Mouse (Mus musculus) brain, embryonic 14.5 days (tissue): ENCODE measurements at regions not wholly inside any gene's neighbourhood (a gene's known extent, or its start where the extent isn't known, plus 50 kb on each side); places are given as distances from the start of the nearest gene placed in this dataset.
A peak's percentile ranks its signal among the peaks of the same experiment; 100 is the strongest.
"Not testable (repeated sequence)": the region's sequence is repeated elsewhere in the genome, so short reads cannot be mapped to it uniquely, and the experiment has no call there.

Experiments
- DNase-seq: peaks from one replicate; pipeline ENCODE4 v3.0.0-alpha.2; 2011; ENCODE audit warnings: low read depth
- CTCF ChIP-seq: fragments of 200-500 bp; IDR thresholded peaks from 2 replicates; pipeline ENCODE4 v1.5.1; 2012; ENCODE audit warnings: inconsistent platforms, mild to moderate bottlenecking, moderate library complexity, borderline replicate concordance; ENCODE audit not compliant: insufficient read depth, insufficient read length; ENCODE audit errors: extremely low read depth
- POLR2A ChIP-seq: fragments of 200-500 bp; IDR thresholded peaks from 2 replicates; pipeline ENCODE4 v1.6.1; 2012; ENCODE audit warnings: mild to moderate bottlenecking, inconsistent platforms, borderline replicate concordance; ENCODE audit not compliant: poor library complexity, insufficient read depth, insufficient read length, severe bottlenecking; ENCODE audit errors: extremely low read depth

DNA sequence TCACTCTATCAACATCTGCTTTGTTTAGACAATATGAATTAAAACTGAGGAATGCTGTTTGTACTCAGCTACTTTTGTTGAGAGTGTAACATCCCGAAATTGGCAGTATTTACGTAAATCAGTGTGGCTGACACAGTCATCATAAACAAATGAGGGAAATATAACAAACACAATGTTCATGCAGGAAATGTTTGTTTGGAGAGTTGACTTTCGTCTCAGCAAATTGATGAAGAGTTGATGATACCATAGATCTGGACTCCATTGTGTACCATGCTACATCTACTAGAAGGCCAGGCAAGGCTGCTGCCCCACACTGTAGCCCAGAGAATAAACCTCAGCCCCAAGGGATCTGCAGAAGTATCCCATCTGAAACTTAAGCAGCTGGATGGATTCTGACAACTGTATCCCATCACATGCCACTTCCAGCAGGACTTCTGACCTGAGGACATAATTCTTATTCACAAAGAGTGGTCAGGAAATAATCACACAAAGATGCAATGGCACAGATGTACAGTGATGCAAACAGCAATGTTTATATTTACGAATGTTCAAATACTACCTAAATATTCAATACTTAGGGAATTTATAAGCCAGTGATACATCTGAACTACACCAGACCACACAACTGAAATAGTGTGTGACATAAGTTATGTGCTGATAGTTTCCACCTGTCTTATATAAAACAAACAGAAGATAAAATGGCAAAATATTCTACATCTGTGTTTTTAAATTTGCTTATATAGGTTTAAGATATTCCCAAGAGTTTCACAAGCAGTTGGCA lies 51.3 kb downstream of the Gm21897 start:
- TF ChIP-seq CTCF, result no peak
- TF ChIP-seq POLR2A, result no peak
- no peak for DNase-seq

DNA sequence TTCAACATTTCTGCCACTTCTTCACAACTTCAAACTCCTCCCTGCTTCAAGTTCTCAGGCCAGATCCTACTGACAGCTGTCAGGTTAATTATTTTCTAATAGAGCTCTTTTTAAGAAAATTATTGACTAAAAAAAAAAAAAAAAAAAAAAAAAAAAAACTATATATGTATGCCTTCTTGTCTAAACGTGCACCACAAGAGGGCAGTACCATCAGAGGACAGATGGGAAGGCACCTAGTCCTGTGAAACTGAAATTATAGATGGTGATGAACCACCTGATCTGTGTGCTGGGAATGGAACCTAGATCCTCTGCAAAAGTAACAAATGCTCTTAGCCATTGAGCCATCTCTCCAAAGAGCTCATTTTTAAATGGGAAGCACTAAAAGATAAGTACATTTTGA lies 55.6 kb downstream of the Gm21897 start:
- no peak for DNase-seq
- TF ChIP-seq POLR2A (no peak), CTCF (no peak)

DNA sequence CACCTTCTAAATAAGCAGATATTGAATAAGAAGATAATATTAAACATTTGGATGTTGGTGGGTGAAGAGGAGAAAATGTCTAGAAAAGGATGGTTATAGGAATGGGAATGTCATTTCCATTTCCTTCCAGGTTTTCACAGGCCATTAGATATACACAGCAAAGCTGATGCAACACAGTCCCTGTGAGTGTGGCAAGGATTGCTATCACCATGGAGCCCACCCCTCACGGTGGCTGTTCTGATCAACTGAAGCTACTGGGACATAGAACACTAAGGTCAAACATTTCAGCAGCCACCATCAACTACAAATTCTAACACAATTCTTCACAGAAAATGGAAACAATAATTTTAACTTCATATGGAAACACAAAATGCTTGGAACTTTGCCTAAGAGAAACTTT lies 56.7 kb downstream of the Gm21897 start:
- no peak for DNase-seq
- TF ChIP-seq CTCF (no peak), POLR2A (no peak)

DNA sequence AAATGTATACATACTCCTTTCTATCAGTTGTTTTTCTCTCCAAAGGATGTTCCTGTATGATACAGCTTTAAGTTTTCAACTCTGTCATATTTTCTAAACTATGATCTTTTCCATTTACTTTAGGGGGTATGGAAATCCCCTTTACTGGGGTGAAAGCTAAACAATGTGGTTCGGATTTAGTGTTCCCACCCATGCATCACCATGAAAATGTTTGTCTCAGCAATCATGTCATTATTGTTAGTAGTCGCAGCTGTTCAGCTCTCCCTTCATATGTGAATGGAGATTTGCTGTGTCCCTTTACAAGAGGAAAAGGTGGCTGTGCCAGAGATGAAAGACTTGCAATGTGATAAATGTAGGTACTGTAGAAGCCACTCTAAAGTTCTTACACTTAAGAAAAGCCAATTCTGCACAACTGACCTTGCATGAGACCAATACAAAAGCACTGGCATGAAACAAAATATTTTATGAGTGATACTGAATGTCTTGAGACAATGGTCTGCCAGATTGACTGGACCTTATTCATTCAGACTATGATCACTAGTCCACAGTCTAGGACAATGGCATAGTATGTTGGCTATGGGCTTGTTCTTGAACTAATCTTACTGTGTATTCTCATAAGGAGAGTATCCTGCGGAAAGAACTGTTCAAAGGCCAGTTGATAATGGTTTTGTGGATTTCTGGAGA lies 68.4 kb downstream of the Gm21897 start:
- no peak for TF ChIP-seq CTCF
- no peak for TF ChIP-seq POLR2A
- DNase-seq, result no peak

DNA sequence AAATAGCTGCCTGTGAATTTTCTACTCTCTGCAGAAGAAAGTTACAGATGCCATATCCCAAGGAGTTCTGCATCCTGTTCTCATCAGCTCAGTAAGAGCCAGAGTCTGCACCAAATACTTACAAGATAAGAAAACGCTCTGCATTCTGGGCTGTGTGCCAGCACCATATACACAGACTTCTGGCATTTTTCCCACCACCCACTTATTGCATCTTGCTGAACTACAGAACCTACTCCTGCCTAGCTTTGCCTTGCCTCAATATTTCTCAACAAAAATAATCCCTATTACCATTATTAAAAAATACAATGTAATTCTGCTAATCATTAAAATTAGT lies 69.0 kb downstream of the Gm21897 start:
- no peak for TF ChIP-seq CTCF
- TF ChIP-seq POLR2A, result no peak
- DNase-seq, result peak; percentile 80

DNA sequence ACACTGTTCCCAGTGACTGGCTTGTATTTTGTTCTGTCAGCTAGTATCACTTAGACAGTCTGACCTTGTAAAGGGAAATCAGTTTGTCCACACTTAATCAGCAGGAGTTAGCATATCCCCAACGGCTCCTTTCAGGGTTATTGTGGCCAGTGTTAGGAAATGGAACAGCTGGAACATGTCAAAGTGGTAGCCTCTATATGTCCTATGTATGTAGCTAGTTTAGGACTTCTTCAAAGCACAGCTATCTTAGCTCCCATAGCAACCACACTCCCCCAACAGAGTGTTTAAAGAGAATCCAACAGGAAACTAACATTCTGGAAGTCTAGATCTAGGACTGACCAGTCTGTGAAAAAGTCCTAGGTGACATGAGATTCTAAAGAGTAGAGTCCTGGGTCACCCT lies 72.6 kb downstream of the Gm21897 start:
- no peak for DNase-seq
- no peak for TF ChIP-seq POLR2A
- TF ChIP-seq CTCF, result no peak

DNA sequence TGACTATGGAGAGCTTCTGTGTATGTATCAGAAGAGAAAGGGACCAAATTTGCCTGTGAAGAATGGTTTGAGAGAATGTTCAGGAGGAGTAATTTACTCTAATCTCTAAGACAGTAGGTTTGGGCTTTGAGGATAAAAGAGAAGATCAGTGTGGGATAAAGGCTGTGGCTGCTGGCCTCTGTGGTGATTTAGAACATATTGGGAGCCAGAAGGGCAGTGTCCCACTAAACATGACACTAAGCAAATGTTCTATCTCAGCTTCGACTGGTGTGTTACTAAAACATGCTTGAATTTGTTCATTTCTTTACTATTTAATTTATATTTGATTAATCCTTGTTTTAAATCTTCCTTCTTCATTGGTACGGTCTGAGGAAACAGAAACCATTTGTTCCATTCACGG lies 113.1 kb downstream of the Gm21897 start:
- no peak for DNase-seq
- TF ChIP-seq POLR2A (no peak), CTCF (no peak)

DNA sequence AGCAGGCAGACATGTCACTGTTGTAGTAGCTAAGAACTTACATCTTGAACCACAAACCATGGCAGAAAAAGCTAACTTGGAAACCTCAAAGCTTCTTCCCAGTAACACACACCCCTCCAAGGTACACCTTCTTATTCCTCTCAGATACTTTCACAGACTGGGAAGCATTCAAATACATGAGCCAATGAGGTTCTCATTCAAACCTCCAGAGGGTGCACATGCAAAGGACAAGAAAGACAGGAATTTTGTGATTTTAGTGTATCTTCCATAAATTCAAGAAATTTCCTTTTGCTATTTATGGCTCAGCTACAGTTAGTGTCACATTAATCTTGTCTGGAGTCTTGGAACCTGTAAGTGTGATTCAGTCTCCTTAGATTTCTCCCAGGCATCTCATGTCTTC lies 115.4 kb downstream of the Gm21897 start:
- no peak for DNase-seq
- TF ChIP-seq POLR2A (no peak), CTCF (no peak)

DNA sequence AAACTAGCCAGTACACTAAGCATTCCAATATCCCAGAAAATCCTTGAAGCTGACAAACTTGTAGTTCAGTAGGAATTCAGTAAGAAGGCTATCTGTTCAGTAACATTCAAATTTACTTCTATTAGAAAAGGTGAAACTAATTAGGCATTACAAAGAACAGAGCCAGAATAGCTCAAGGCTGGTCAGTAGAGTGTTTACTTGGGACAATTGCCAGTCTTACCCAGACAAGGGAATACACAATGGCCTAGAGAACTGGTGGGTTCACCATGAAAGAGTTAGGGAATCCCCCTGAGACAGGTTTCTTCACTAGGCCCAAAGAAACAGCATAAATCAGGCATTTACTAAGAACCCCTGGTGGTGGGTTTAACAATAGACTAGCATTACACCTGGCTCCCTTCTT lies 145.6 kb downstream of the Gm21897 start:
- not testable (repeated sequence) for DNase-seq

DNA sequence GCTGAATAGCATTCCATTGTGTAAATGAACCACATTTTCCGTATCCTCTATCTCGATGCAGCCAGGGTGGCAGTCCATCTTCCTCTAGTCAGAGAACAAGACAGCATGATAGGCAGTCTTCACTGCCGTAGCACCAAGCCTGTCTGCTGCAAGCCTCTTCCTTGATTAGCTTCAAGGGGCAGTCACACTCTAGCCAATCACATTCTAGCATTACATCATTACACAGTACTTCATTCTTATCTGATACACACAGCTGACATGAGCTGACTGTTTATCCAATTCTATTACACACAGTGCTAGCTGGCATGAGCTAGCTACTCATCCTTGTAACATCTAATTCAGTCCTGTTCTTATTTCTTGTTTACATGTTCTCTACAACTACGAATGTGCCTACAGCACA lies 156.6 kb downstream of the Gm21897 start:
- TF ChIP-seq POLR2A, result no peak
- TF ChIP-seq CTCF, result no peak

DNA sequence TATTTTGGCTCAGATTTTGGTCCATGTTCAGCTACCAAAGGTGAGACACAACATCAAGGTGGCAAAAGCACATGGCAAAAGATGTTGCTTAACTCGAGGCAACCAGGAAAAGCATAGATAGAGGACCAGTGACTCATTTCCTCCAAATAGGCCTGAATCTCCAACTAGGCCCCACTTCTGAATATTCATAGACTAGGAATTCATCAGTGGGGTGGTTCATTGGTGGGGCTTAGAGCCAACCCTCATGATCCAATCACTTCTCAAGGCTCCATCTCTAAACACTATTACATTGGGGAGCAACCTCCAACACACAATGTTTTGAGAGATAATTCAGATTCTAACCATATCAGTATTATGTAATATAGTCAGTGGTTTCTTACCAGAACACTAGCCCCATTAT lies 161.6 kb downstream of the Gm21897 start:
- TF ChIP-seq POLR2A, result no peak
- TF ChIP-seq CTCF, result no peak
- DNase-seq, result no peak

More for the DNA sequence above, 156.6 kb downstream of the Gm21897 start:
- DNase-seq, result no peak

DNA sequence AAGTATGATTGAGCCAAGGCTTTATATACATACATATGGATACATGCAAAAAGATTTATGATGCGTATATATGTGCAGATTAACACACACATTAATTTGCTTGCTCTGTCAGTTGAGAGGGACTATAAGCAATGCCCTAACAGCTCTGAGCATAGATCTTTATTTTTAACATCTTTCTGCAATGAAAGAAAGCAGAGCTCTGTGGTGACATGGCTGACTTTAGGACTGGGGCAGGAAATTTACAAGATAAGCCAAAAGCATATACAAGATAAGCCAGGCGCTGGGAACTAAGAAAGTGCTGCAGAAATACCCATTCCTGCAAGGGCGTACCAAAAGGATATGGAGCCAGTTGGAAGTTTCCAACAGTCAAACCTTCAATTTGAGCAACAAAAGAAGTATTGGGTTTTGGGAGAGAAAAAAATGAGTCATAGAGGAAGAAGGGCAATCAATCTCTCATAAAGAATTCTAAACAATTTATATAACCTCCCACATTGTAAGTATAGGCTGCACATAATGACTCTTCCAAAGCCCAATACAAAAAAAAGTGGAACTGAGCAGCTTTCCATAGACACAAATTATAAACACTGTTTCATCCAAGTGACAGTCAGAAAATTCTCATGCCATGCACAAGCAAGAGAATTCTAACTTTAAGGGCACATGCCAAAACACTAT lies 174.2 kb downstream of the Gm21897 start:
- TF ChIP-seq CTCF (no peak), POLR2A (no peak)
- DNase-seq, result no peak

DNA sequence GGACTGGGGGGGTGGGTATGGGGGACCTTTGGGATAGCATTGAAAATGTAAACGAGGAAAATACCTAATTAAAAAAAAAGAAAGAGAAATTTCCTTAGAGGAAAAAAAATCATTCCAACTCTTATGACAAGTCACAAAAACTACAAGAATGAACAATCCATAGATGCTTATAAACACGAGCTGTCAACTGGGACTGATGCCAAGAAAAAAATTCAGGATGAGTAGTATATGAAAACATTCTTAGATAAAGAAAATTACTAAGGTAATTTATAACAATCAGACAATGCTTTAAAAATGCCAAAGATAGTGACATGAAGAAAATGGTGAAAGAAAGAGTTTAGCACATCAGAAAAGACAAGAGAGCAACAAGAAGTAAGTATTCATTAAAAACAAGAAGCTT lies 176.0 kb downstream of the Gm21897 start:
- DNase-seq, result no peak
- TF ChIP-seq CTCF (no peak), POLR2A (no peak)
